ENCODE assay signal across 20 mouse cellular contexts in the genomic region with DNA sequence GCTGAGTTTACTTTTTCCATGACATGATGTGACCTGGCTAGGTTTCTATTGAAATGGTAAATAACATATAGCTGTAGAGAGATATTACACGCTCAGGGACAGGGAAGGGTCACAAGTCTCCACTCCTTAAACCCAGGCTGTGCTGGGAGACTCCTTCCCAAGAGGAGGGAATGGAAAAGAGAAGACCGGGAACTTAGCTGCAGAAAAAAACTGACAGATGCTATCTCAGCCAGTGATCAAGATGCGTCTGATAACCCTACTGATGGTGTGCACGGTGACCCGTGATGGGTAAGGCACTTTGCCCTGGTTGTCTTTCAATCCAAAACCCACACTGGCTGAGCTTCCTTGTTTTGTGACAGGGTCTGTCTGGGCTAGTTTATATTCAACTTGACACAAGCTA.
"Had no signal": no experiment of that assay in that cellular context is flagged by ENCODE, and none has a peak within 500 bp of the region (broad histone marks: within the 10 kb centered on the region; RNA-seq: fewer than 3 reads in every experiment).

No protein-coding gene starts in this region.

- H3K4me3 ChIP-seq: heart, embryonic 13.5 days; heart, embryonic 15.5 days; hindbrain, embryonic 13.5 days; hindbrain, embryonic 15.5 days; limb, embryonic 13.5 days; limb, embryonic 15.5 days; liver, embryonic 12.5 days had no signal

- H3K36me3 ChIP-seq: heart, embryonic 13.5 days; heart, embryonic 15.5 days; hindbrain, embryonic 13.5 days; hindbrain, embryonic 15.5 days; limb, embryonic 13.5 days; limb, embryonic 15.5 days; liver, embryonic 12.5 days had no signal

- H3K27ac ChIP-seq: heart, embryonic 13.5 days; heart, embryonic 15.5 days; hindbrain, embryonic 13.5 days; hindbrain, embryonic 15.5 days; hindbrain, postnatal 0 days; kidney, postnatal 0 days; limb, embryonic 13.5 days; limb, embryonic 15.5 days; liver, embryonic 12.5 days; liver, embryonic 14.5 days had no signal

- DNase-seq: gastrocnemius, postnatal 14 days; gastrocnemius, postnatal 36 days; heart, adult 18-20 months; heart, postnatal 14 days; heart, postnatal 36 days; kidney, adult 8-10 months; layer of hippocampus, adult 9-11 months; layer of hippocampus, postnatal 36 days; left cerebral cortex, postnatal 4 days; lung, adult 18-20 months had no signal

- H3K9me3 ChIP-seq: heart, embryonic 13.5 days; heart, embryonic 15.5 days; hindbrain, embryonic 13.5 days; hindbrain, embryonic 15.5 days; limb, embryonic 13.5 days; limb, embryonic 15.5 days; liver, embryonic 12.5 days had no signal

- H3K27me3 ChIP-seq: heart, embryonic 15.5 days; limb, embryonic 15.5 days had no signal
